Mouse (Mus musculus) erythroid progenitor cell, adult 5-6 weeks (primary cell): ENCODE measurements around the gene Jph2. TPM values are rescaled to one million over a fixed set of nuclear protein-coding genes. Genes with fewer than 3 reads are reported as not detected.
"Not testable (repeated sequence)": the region's sequence is repeated elsewhere in the genome, so short reads cannot be mapped to it uniquely, and the experiment has no call there.

ENCODE experiments used
- ATAC-seq: replicated peaks from 2 replicates; pipeline ENCODE4 v1.8.0; 2016; ENCODE audit warnings: moderate number of reproducible peaks, mild to moderate bottlenecking, moderate TSS enrichment, inconsistent platforms; ENCODE audit not compliant: poor library complexity, low FRiP score, severe bottlenecking
- total RNA-seq, 2 experiments: library from RNA; stranded (forward) in 1 of 2; stranded (reverse) in 1 of 2; fragments of 150-400 nt in 1 of 2; fragments of 186-747, 209-891 nt in 1 of 2; gene quantifications; 2 replicates each; pipeline versions ENCODE4 v1.2.3 to v1.2.4; 2015 to 2017; ENCODE audit warnings: low replicate concordance in 2 of 2

The Jph2 gene
- total RNA-seq, 2 experiments from 2014 or later: not detected

DNA sequence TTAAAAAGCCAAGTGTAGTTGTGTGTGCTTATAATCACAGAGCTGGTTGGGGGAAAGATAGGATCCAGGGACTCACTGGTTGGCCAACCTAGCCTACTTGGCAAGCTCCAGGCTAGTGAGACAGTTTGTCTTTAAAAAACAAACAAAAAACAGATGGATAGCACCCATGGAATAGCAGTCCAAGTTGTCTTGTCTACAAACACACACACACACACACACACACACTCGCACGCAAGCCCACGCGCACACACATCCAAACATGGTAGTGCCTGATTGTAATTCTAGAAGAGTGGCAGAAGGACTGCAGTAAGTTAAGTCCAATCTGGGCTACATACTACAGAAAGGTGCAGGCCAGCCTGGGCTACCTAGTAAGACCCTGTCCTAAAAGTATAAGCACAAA, 14.6 kb upstream of the Jph2 start:
- ATAC-seq: no peak

DNA sequence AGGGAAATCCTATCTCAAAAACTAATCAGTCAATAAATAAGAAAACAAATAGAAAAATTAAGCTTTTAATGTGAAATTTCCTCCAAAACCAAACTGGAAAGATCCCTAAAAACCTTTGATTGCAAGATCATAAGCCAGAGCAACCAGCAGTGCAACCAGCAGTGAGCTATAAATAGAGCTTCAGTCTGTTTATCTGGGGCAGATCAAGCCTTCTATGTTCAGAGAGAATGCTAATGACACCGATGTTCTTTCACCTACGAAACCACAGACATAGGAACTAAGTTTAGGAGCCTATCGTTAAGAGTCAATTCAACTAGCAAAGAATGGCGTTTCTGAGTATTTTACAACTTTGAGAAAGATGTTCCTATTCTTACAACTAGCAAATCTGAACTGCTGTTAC, 14.0 kb upstream of the Jph2 start:
- no peak for ATAC-seq

DNA sequence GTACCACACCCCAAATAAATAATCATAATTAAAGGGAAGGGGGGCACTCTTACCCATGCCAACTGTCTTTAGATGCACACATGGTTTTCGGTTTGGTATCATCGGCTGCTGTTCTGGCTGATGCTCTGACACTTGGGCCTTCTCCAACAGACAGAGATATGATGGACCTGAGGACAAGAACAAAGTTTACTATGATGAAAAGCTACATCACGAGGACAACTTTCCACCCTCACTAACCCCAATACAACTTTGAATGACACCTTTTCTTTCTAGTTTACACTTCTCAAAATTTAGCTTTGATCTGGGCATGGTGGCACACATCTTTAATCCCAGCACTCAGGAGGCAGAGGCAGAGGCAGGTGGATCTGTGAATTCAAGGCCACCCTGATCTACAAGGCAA, 13.6 kb upstream of the Jph2 start:
- not testable (repeated sequence) for ATAC-seq

DNA sequence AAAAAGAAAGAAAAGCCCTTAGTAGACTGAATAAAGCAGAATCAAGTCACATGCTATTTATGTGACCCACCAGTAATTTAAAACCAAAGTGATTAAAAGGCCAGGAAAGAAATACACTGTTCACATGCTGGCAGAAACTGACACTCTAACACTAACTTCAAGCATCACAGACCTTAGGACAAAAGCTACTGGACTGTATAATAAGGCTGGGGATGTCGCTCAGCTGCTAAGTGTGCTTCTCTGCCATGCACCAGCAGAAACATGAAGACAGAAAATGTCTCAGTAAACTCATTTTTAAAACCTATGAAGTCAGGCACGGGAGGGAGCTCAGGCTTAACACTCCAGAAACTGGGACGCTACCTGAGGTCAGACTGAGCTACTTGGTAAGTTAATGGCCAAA, 12.4 kb upstream of the Jph2 start:
- ATAC-seq: no peak

DNA sequence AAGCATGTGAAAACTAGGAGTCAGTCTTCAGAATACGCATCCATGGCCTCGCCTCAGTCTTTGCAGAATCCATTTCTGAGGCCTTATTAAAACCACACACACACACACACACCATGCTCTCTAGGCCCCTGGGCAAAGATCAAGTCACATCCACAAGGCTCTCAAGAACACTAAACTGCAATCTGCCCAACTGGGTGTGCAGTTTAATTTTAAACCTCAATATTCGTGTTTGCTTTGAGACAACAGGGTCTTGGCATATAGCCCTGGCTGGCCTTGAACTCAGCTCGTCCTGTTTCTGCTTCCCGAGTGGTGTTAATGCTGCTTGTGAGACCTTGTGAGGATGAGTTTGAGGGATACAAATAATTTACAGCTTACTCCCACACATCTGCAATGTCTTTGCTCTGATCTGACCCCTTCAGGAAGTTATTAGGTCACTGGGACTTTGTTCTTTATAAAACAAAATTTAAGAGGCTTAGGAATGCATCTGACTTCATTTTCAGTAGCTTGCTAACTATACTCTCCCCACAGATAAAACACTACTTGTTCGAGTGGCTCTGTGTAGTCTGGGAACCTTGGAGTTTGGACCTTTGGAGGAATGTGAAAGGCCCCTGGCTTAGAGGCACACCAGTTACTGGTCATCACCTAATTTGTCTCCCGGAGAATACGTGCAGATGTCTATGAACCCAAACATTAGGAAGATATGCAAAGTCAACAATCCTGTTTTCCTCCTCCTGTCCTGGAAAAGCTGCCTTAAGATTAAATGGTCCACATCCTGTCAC, 6.4 kb upstream of the Jph2 start:
- no peak for ATAC-seq

DNA sequence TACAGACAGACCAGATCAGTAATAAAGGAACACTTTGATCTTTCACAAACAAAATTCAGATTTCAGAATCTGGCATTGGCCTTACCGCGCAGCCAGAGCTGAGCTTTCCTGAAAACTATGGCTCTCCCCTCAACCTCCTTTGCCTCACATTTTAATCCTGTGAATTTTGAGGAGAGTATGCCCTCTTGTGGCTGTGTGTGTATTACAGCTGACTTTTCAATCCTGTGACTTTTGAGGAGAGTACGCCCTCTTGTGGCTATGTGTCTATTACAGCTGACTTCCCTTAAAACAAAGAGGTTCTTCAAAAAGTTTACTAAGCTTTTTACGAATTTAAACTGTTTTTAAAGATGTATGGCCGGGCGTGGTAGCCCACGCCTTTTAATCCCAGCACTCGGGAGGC, 3.4 kb upstream of the Jph2 start:
- peak; percentile 74 for ATAC-seq

DNA sequence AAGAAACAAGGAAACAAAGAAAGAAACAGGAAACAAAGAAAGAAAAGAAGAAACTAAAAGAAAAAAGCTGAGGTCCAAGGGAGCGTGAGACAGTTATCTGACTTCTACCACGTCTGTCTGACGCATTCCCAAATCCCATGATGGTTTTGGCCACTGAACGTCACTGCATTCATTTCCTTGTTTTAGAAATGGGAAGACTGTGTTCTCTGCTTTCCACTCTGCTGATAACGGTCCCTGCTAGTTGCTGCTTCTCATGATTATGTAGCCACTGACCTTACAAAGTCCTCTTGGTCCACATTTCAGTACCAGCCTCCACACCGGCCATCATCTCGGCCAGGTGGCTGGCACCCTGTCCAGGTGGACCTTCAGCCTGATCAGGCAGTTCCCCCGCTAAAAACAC, 1.4 kb upstream of the Jph2 start:
- no peak for ATAC-seq

DNA sequence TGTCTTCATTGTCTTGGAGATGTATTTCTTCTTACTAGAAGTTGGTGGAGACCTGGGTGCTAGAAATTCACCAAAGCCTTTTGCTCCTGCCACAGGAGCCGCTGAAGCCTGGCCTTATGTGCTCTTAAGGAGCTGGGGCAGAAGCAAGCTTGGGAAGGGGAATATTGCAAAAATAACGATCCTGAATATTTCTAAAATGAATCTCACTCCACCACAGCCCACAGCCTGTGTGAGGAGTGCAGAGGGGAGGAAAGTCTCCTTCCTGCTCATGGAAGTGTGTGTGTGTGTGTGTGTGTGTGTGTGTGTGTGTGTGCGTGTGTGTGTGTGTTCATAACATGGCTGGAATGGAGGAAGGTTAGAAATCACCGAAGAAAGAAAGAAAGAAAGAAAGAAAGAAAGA, 977 bp upstream of the Jph2 start:
- ATAC-seq: no peak

DNA sequence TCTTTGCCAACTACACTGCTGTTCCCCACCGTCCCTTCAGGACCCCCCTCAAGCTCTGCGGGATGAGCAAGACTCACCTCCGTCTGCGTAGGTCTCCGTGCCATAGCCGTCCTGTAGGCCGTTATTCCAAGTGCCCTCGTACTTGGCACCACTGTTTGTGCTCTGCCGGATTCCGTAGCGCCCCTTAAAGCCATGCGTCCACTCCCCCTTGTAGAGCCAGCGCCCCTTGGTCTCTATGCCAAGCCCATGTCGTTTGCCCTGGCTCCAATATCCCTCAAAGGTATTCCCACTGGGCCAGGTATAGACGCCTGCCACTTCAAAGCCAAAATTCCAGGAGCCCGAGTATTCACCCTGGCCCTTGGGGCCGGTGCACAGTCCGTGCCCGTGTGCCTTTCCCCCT, 722 bp downstream of the Jph2 start:
- ATAC-seq: no peak

DNA sequence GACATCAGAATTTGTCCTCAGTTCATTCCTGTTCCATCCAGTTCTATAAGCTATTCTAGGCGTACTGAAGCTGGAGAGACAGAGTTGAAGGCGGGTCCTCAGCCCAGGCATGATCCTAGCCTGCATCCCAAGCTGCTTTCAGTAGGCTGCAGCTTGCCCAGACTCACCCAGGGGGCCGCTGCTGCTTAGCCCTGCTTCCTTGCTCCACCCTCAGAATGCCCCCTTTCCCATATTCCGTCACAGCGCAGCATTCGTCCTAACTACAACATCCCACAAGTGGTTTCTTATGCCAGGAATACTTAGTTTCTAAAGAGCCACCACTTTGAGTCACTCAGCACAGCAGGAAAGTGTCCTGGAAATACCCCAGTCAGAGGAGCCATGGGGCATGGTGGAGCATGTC, 2.8 kb downstream of the Jph2 start:
- ATAC-seq: no peak

DNA sequence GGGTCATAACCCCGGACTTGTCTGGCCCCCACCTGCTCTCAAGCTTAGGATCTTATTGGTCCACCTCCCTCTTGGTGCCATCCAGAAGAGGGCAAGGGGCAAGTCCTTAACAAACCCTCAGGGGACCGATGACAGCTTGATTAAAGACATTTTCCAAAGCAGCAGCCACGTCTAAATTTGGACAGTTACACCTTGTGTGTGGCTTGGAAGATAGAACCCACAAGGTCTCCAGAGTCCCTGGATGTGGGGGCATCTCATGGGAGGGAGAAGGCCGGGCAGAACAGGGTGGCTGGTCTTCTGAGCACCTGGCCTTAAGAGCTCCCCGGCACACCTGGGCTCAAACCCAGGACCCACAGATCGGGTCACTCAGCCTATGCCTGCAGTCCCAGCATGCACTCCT, 3.8 kb downstream of the Jph2 start:
- ATAC-seq: no peak

DNA sequence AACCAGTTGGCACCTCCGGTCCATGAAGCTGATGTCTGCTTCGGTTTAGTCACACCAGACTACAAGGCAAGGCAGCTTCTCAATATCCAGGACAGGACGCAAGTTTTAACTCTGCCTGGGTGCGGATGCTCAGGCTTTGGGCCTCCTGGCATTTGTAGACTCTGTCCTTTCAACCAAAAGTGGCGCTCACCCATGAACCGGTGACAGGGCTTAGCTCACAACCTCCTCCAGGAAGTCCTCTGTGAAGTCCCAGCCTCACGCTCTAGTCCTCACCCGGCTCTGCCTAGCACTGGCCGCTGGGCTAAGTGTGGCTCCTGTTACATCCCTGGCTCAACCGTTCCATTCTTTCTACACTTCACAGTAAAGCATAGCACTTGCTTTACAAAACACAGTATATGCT, 4.6 kb downstream of the Jph2 start:
- no peak for ATAC-seq

DNA sequence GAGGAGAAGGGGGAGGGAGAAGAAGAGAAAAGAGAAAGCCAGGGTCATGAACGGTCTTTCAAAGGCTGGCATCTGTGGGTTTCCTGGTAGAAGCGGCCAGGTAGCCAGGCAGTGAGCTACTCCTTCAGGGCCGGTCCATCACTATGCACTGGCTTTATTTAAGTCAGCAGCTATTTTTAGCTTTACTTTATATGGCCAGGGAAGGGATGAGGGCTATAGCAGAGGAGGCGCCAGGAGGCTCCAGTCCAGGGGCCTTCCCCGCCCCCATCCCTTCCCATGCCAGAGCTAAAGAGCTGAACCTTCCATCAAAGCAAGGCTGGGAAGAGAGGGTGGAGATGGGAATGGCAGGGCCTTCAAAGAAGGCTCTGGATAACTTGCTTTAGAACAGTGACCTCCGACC, 5.4 kb downstream of the Jph2 start:
- no peak for ATAC-seq

DNA sequence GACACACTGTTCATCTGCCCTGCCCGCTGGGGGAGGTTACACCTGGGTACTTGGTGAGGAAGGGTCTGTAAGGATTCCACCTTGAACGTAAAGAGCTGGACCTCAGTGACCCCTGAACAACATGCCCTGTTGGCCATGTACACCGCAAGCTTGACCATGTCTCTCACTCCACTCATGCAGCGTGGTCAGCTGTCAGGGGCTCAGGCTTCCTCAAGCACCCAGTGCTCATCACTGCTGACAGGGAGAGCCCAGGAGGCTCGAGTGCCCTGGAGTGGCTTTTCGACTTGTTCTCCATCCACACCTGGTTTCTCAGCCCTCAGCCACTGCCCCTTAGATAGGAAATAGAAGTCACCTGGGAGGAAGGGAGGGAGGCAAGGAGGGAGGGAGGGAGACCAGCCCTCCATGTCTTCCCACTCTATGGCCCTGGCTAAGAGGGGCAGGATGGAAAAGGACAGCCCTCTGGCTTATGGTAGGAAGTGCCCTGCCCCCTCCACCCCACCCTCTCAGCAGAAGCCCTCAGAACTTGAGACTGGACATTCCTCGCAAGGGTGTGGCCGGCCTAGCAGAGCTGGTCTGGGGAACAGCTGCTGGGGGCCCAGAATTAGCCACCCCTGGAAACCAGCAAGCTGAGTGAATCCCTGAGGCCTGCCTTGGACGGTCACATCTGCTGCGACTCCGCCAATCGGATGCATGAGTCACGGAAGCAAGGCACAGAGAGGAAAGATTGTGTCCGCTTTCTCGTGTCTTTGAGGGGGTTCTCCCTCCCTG, 11.2 kb downstream of the Jph2 start:
- ATAC-seq: no peak

DNA sequence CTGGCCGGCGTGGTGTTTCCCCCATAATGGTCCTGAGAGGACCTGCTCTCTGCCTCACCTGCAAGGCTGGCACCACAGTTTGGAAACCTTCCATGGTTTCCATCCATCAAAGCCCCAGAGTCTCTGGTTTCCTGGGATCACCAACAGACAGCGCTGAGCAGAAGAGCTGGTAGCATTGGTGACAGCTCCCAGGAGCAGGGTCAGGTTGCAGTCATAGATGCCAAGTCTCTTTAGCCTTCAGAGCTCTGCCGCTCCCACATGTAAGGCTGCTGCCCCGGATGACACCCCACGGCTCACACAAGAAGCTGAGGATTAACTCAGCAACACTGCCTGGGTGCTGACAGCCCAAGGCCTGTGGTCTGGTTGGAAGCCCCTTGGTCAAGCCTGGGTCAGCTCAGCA, 12.7 kb downstream of the Jph2 start:
- no peak for ATAC-seq

DNA sequence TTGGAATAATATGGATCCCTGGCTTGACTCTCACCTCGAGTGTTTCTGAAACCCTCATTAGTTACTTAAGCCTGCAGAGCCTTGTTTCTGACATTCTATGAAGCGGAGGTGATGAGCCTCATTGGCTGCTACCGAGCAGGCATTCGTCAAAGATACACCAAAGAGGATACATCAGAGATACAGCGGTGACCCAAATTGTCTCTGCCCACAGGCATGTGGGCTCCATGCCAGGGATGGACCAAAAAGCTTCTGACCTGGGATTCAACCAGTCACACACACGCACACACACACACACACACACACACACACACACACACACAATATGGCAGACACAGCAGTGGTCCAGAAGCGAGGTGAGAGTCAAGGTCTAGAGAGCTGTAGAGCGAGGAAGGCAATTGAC, 16.5 kb downstream of the Jph2 start:
- no peak for ATAC-seq

DNA sequence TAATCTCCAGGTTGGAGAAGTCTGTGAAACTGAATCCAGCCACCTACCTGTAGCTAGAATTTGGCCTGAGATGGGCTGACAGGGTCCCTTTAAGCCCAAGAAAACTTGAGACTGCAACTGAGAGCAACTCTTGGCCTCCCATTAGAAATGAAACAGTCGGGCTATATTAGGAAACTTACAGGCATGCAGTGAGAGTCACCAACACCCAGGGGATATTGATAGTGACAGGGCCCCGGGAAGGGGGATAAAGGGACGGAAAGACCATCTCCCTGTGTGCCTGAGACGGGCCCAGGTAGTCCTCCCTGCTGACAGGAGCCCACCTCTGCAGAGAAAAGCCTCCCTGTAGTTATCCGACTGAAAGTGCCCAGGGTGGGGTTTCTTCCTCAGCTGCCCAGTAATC, 18.4 kb downstream of the Jph2 start:
- ATAC-seq: no peak

DNA sequence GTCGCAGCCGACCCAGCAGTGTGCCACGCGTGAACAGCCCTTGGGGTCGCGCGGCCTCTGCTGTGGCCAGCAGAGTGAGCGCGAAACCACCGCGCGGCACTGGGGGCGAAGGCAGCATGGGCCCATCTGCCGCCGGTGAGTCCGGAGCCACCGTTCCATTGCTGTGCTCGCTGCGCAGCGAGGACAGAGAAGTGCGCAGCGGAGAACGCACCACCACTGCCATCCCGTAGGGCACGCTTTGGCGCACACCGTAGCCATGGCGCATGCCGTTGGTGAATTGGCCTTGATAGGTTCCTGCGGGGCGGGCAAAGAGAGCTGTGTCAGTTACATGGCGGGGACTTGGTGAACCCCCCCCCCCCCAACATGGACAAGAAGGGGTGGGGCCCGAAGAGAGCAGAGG, 21.7 kb downstream of the Jph2 start:
- no peak for ATAC-seq

DNA sequence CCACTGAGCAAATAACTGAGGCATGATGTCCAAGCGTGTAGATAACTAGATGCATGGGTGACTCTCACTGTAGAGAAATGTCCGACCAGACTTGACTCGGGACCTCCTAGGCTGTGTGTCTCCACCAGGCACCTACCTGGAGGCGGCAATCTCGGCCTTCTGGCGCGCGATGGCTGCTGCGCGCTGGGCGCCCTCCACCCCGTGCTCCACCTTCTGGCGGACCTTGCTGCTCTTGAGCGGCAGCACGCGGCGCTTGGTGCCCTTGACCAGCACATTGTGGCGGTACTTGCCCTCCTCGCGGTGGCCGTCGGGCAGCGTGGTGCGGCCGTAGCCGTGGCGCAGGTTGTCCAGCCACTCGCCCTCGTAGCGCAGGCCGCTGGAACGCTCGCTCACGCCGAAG, 22.3 kb downstream of the Jph2 start:
- no peak for ATAC-seq

DNA sequence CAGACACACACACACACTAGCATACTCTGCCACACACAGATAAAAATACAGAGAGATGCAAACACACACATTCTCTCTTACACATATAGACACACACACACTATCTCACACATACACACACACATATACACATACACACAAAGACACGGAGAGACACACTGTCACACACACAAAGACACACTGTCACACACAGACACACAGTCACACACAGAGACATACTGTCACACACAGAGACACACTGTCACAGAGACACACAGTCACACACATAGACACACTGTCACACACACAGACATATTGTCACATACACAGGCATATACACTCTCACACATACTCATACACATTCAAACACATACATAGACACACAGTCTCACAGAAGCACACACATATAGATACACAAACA, 25.2 kb downstream of the Jph2 start:
- no peak for ATAC-seq

DNA sequence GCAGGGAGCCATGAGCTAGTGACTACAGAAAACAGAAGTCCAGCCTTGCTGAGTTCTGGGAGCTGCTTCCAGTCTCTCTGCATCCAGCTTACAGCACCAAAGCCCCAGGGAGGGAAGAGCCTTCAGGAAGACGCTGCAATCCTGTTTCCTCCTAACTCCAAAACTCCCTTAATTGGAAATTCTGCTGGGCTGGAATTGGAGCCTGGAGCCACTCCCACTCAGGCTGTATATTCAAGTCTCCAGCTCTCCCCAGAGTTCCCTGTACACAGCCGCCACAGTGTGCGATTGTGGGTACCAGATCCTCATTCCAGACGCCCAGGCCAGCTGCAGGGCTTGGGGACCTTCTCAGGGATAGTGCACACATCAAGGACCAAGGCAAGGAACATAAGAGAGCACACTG, 27.6 kb downstream of the Jph2 start:
- no peak for ATAC-seq
